Mouse (Mus musculus) midbrain, embryonic 12.5 days (tissue): ENCODE measurements around the gene Fbxl14. TPM values are rescaled to one million over a fixed set of nuclear protein-coding genes. Genes with fewer than 3 reads are reported as not detected.

Source experiments
- polyA plus RNA-seq: library from polyadenylated mRNA; unstranded; fragments of >200 nt; fragmentation: Nextera tagmentation; extraction: Ambion mirVana; gene quantifications from 2 replicates; pipeline ENCODE4 v1.2.1, GENCODE M21; 2016

Fbxl14 gene
- polyA plus RNA-seq, 1 experiment from 2014 or later, result 4.1 TPM

Other genes starting within 250 kb of the Fbxl14 start
- gene Cacna2d4, start 243.1 kb upstream of the Fbxl14 start, polyA plus RNA-seq, result 0.14 and 0.15 TPM in 2 replicates
- gene Lrtm2, start 148.9 kb upstream of the Fbxl14 start, polyA plus RNA-seq, result 0.54 and 0.60 TPM in 2 replicates
- 36.6 and 37.6 TPM in 2 replicates for gene Adipor2, start 62.0 kb upstream of the Fbxl14 start, polyA plus RNA-seq
- 10.4 and 10.6 TPM in 2 replicates for gene Wnt5b, start 64.7 kb downstream of the Fbxl14 start, polyA plus RNA-seq